Mouse (Mus musculus) kidney, embryonic 16.5 days (tissue): ENCODE data around the gene Gm11236. TPM values are rescaled to one million over a fixed set of nuclear protein-coding genes. Genes with fewer than 3 reads are reported as not detected.
"Not testable (repeated sequence)": the region's sequence is repeated elsewhere in the genome, so short reads cannot be mapped to it uniquely, and the experiment has no call there.

Source experiments
- ATAC-seq: fragments of 200-750 bp; cut with Nextera tagmentation; 2 replicates; pipeline ENCODE4 v1.8.0; 2017; ENCODE audit warnings: moderate TSS enrichment; ENCODE audit not compliant: low FRiP score, low TSS enrichment
- H3K27ac ChIP-seq: fragments of 300-500 bp; sonication (generic); 2 replicates; pipeline ENCODE4 v1.5.1; 2014; ENCODE audit warnings: low read length
- H3K27me3 ChIP-seq: fragments of 300-500 bp; sonication (generic); 2 replicates; pipeline ENCODE4 v1.6.1; 2014; ENCODE audit warnings: low read length, control low read depth, mixed read lengths; ENCODE audit not compliant: insufficient read depth
- H3K36me3 ChIP-seq: fragments of 300-500 bp; sonication (generic); 2 replicates; pipeline ENCODE4 v1.6.1; 2014; ENCODE audit warnings: low read length, control low read depth, mixed read lengths; ENCODE audit not compliant: insufficient read depth
- H3K4me1 ChIP-seq: fragments of 300-500 bp; sonication (generic); 2 replicates; pipeline ENCODE4 v1.6.1; 2014; ENCODE audit warnings: low read length, control low read depth, mixed read lengths; ENCODE audit not compliant: insufficient read depth
- H3K4me2 ChIP-seq: fragments of 300-500 bp; sonication (generic); replicated peaks from 2 replicates; pipeline ENCODE4 v1.6.1; 2014; ENCODE audit warnings: low read depth, low read length
- H3K4me3 ChIP-seq: fragments of 300-500 bp; sonication (generic); 2 replicates; pipeline ENCODE4 v1.5.1; 2014; ENCODE audit warnings: mild to moderate bottlenecking, low read length
- H3K9ac ChIP-seq: fragments of 300-500 bp; sonication (generic); replicated peaks from 2 replicates; pipeline ENCODE4 v1.6.1; 2014; ENCODE audit warnings: low read length
- H3K9me3 ChIP-seq: fragments of 300-500 bp; sonication (generic); 2 replicates; pipeline ENCODE4 v1.6.1; 2016; ENCODE audit warnings: low read length, control low read depth
- WGBS: fragments of 180-500 bp; shearing (Covaris S2); extraction: QIAGEN DNeasy Blood & Tissue Kit; methylation state at CpG from one replicate; pipeline ENCODE4 v1.1.7; 2014; 5-methylcytosine and 5-hydroxymethylcytosine counted together
- polyA plus RNA-seq: library from polyadenylated mRNA; unstranded; fragments of >200 nt; fragmentation: Nextera tagmentation; extraction: Ambion mirVana; gene quantifications from 2 replicates; pipeline ENCODE4 v1.2.1, GENCODE M21; 2015

The Gm11236 gene
- polyA plus RNA-seq, result not detected in 2 replicates

GRCm38 (mm10) chr4:73637821-73638220 is at the start of gene Gm11236:
Gene Gm11236, plus strand, starts transcription at chr4:73638121.
- not testable (repeated sequence) for ATAC-seq, H3K4me2 ChIP-seq, H3K27me3 ChIP-seq, H3K36me3 ChIP-seq, H3K9me3 ChIP-seq, H3K27ac ChIP-seq, H3K4me3 ChIP-seq, H3K4me1 ChIP-seq, H3K9ac ChIP-seq
- WGBS, result no CpG with 5 or more reads among the region's 4 CpGs

DNA sequence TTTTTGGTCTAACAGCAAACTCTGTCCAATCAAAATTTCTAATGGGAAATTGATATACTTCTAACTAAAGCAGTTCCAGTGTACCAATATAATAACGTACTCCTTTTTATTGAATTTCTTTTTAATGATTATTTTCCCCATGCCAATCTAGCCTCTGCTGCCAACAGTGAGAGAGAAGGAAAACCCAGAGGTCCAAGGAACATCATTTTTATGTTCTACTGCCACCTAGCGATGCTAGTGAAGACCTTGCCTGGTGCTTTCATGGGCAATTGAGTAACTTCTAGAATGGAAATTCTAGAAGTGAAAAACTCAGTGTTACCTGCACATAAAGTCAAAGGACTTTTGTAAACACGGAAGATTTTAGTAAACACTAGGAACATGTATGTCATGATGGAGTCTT is 38.7 kb upstream of the Gm11236 start:
- no peak overlapping the region for H3K27ac ChIP-seq
- H3K36me3 ChIP-seq, result no peaks in the 10 kb centered on the region
- ATAC-seq, result peak; percentile 59; the same call in 1 of the 2 replicates
- no peak overlapping the region for H3K4me2 ChIP-seq
- 9% methylated on average over 3 of the region's 3 CpGs for WGBS
- H3K9ac ChIP-seq, result no peak overlapping the region
- H3K9me3 ChIP-seq, result no peaks in the 10 kb centered on the region
- H3K4me3 ChIP-seq, result no peak overlapping the region
- H3K27me3 ChIP-seq, result no peaks in the 10 kb centered on the region
- H3K4me1 ChIP-seq, result no peaks in the 10 kb centered on the region

- not testable (repeated sequence) for H3K36me3 ChIP-seq, H3K9ac ChIP-seq, H3K4me1 ChIP-seq, H3K27ac ChIP-seq, H3K4me2 ChIP-seq, H3K4me3 ChIP-seq, H3K27me3 ChIP-seq, H3K9me3 ChIP-seq, ATAC-seq
- WGBS, result no CpG with 5 or more reads among the region's 3 CpGs
These were observed 30.3 kb upstream of the Gm11236 start, which contains the start of gene Gm11238 for GRCm38 (mm10) chr4:73607581-73607980. Gene Gm11238, plus strand, starts transcription at chr4:73607881.

DNA sequence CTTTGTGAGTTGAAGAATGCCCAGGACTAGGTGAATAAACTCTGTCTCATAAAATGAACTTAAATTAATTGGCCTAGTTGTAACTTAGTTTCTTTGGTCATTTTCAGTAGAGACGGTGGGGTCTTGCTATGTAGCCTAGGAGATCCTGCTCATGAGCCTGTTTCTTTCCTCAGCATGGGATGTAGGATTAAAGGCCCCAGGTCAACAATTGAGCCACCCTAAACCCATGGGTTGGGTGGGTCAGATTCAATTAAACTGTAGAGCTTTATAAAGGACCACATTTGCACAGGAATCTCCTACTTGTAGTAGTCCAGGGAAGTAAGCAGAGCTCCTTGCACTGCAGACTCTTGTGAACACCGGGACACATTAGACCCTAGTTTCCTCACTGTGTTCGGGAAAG is 15.2 kb upstream of the Gm11236 start, which contains the start of gene Gm11237:
Gene Gm11237 (plus strand): TSS at position 301 of the 400 bp plus-strand sequence.
- not testable (repeated sequence) for H3K36me3 ChIP-seq, H3K27me3 ChIP-seq, ATAC-seq

GRCm38 (mm10) chr4:73661864-73662263 is 23.9 kb downstream of the Gm11236 start:
- not testable (repeated sequence) for H3K4me1 ChIP-seq, H3K27ac ChIP-seq, H3K4me2 ChIP-seq, H3K9me3 ChIP-seq, H3K36me3 ChIP-seq, H3K4me3 ChIP-seq, ATAC-seq, H3K27me3 ChIP-seq, H3K9ac ChIP-seq
- 90% methylated on average over 4 of the region's 4 CpGs for WGBS

More for the DNA sequence above, 15.2 kb upstream of the Gm11236 start, which contains the start of gene Gm11237:
- H3K27ac ChIP-seq, H3K4me2 ChIP-seq, H3K4me1 ChIP-seq, H3K4me3 ChIP-seq, H3K9ac ChIP-seq, H3K9me3 ChIP-seq: not testable (repeated sequence)
- no CpG with 5 or more reads among the region's 3 CpGs for WGBS

GRCm38 (mm10) chr4:73668054-73668453 is 30.1 kb downstream of the Gm11236 start, which contains the start of gene Gm11239:
Gene Gm11239, plus strand, starts transcription at chr4:73668354.
- H3K27ac ChIP-seq, H3K4me1 ChIP-seq, H3K9ac ChIP-seq, H3K36me3 ChIP-seq, ATAC-seq, H3K27me3 ChIP-seq, H3K4me2 ChIP-seq, H3K9me3 ChIP-seq, H3K4me3 ChIP-seq: not testable (repeated sequence)
- WGBS, result no CpG with 5 or more reads among the region's 4 CpGs

DNA sequence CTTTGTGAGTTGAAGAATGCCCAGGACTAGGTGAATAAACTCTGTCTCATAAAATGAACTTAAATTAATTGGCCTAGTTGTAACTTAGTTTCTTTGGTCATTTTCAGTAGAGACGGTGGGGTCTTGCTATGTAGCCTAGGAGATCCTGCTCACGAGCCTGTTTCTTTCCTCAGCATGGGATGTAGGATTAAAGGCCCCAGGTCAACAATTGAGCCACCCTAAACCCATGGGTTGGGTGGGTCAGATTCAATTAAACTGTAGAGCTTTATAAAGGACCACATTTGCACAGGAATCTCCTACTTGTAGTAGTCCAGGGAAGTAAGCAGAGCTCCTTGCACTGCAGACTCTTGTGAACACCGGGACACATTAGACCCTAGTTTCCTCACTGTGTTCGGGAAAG is 45.3 kb downstream of the Gm11236 start, which contains the start of gene Gm428:
Gene Gm428 (plus strand): TSS at position 301 of the 400 bp plus-strand sequence.
- WGBS, result no CpG with 5 or more reads among the region's 4 CpGs
- not testable (repeated sequence) for H3K4me2 ChIP-seq, H3K36me3 ChIP-seq, H3K9ac ChIP-seq, ATAC-seq, H3K9me3 ChIP-seq, H3K27ac ChIP-seq, H3K4me3 ChIP-seq, H3K27me3 ChIP-seq, H3K4me1 ChIP-seq

Other genes with a start within 250 kb of the Gm11236 start
- gene Gm11487, start 233.0 kb upstream of the Gm11236 start, polyA plus RNA-seq, result not detected in 2 replicates
- gene Gm11238, start 30.2 kb upstream of the Gm11236 start, polyA plus RNA-seq, result not detected in 2 replicates
- not detected in 2 replicates for gene Gm11237, start 15.1 kb upstream of the Gm11236 start, polyA plus RNA-seq
- not detected in 2 replicates for gene Gm11239, start 30.2 kb downstream of the Gm11236 start, polyA plus RNA-seq
- gene Gm428, start 45.4 kb downstream of the Gm11236 start, polyA plus RNA-seq, result not detected in 2 replicates
- 7.5 and 7.6 TPM in 2 replicates for gene Rasef, start 152.9 kb downstream of the Gm11236 start, polyA plus RNA-seq
- not detected in 2 replicates for gene Gm11758, start 238.1 kb downstream of the Gm11236 start, polyA plus RNA-seq